Mouse (Mus musculus): ENCODE measurements at regions not wholly inside any gene's neighbourhood (a gene's known extent, or its start where the extent isn't known, plus 50 kb on each side); places are given as distances from the start of the nearest gene placed in this dataset.

- no peak for DNase-seq
Measured at GRCm38 (mm10) chr17:88174242-88174679, 109.2 kb upstream of the Fbxo11 start.

- no peak for DNase-seq
Measured at GRCm38 (mm10) chr17:88175951-88176623, 111.0 kb upstream of the Fbxo11 start.

- DNase-seq = no peak
Measured at GRCm38 (mm10) chr17:88190735-88191134, 125.6 kb upstream of the Fbxo11 start.

- no peak for DNase-seq
Measured at GRCm38 (mm10) chr17:88191444-88191843, 126.4 kb upstream of the Fbxo11 start.

- no peak for DNase-seq
Measured at GRCm38 (mm10) chr17:88191930-88192807, 127.1 kb upstream of the Fbxo11 start.

- DNase-seq = no peak
Measured at GRCm38 (mm10) chr17:88194693-88195092, 129.6 kb upstream of the Fbxo11 start.

GRCm38 (mm10) chr17:88195303-88195702, 130.2 kb upstream of the Fbxo11 start:
- peak; percentile 78 for DNase-seq

GRCm38 (mm10) chr17:88195893-88196292, 130.8 kb upstream of the Fbxo11 start:
- no peak for DNase-seq

- no peak for DNase-seq
Measured at GRCm38 (mm10) chr17:88196322-88196721, 131.2 kb upstream of the Fbxo11 start.

- DNase-seq = peak; percentile 41
Measured at GRCm38 (mm10) chr17:88197381-88197780, 132.3 kb upstream of the Fbxo11 start.

GRCm38 (mm10) chr17:88201249-88201970, 136.3 kb upstream of the Fbxo11 start:
- DNase-seq = no peak

- DNase-seq = no peak
Measured at GRCm38 (mm10) chr17:88202214-88202613, 137.1 kb upstream of the Fbxo11 start.

- no peak for DNase-seq
Measured at GRCm38 (mm10) chr17:88209565-88209964, 144.5 kb upstream of the Fbxo11 start.

GRCm38 (mm10) chr17:88212121-88212520, 147.0 kb upstream of the Fbxo11 start:
- peak; percentile 59 for DNase-seq

GRCm38 (mm10) chr17:88214746-88215145, 149.7 kb upstream of the Fbxo11 start:
- peak; percentile 69 for DNase-seq

GRCm38 (mm10) chr17:88222379-88222955, 157.4 kb upstream of the Fbxo11 start:
- DNase-seq = no peak

GRCm38 (mm10) chr17:88240476-88240875, 175.4 kb upstream of the Fbxo11 start:
- DNase-seq = no peak

- DNase-seq = no peak
Measured at GRCm38 (mm10) chr17:88248625-88249024, 183.5 kb upstream of the Fbxo11 start.

- DNase-seq = peak; percentile 77
Measured at GRCm38 (mm10) chr17:88251949-88252521, 186.9 kb upstream of the Fbxo11 start.

GRCm38 (mm10) chr17:88255744-88256598, 184.5 kb upstream of the Foxn2 start:
- peak; percentile 89 for DNase-seq

All from adrenal gland, postnatal 10 days (tissue).